Mouse (Mus musculus): ENCODE data around the gene Phex. TPM values are rescaled to one million over a fixed set of nuclear protein-coding genes. Genes with fewer than 3 reads are reported as not detected.

The Phex gene
- polyA plus RNA-seq, 1 experiment from 2014 or later = 0.84 TPM

- no peak for ATAC-seq (ENCODE audit: insufficient number of reproducible peaks, insufficient read depth, low FRiP score, low TSS enrichment)
- Histone ChIP-seq H3K4me1 (no peaks in the 10 kb centered on the region), H3K27ac (no peak overlapping the region), H3K9ac (no peak overlapping the region), H3K4me2 (replicated peaks) (no peak overlapping the region), H3K27me3 (no peaks in the 10 kb centered on the region), H3K9me3 (no peaks in the 10 kb centered on the region), H3K4me3 (no peak overlapping the region), H3K36me3 (no peaks in the 10 kb centered on the region)
- WGBS = 35% methylated on average over 3 of the region's 3 CpGs
Measured at GRCm38 (mm10) chrX:157164142-157164541, 251.0 kb downstream of the Phex start.

GRCm38 (mm10) chrX:157163394-157163793, 251.7 kb downstream of the Phex start:
- H3K27me3 ChIP-seq = no peaks in the 10 kb centered on the region
- no peak overlapping the region for H3K27ac ChIP-seq
- no peaks in the 10 kb centered on the region for H3K9me3 ChIP-seq
- H3K9ac ChIP-seq = no peak overlapping the region
- no peaks in the 10 kb centered on the region for H3K36me3 ChIP-seq
- H3K4me2 ChIP-seq (replicated peaks) = no peak overlapping the region
- no peak overlapping the region for H3K4me3 ChIP-seq
- no peaks in the 10 kb centered on the region for H3K4me1 ChIP-seq
- 57% methylated on average over 2 of the region's 2 CpGs for WGBS
- no peak for ATAC-seq (ENCODE audit: insufficient number of reproducible peaks, insufficient read depth, low FRiP score, low TSS enrichment)

GRCm38 (mm10) chrX:157144675-157145074, 270.4 kb downstream of the Phex start:
- ATAC-seq (ENCODE audit: insufficient number of reproducible peaks, insufficient read depth, low FRiP score, low TSS enrichment) = no peak
- Histone ChIP-seq H3K9ac (no peak overlapping the region), H3K4me3 (no peak overlapping the region), H3K9me3 (no peaks in the 10 kb centered on the region), H3K27ac (no peak overlapping the region), H3K27me3 (no peaks in the 10 kb centered on the region), H3K4me2 (replicated peaks) (no peak overlapping the region), H3K4me1 (no peaks in the 10 kb centered on the region), H3K36me3 (no peaks in the 10 kb centered on the region)

- H3K27ac ChIP-seq = no peak overlapping the region
- H3K9ac ChIP-seq = no peak overlapping the region
- H3K4me2 ChIP-seq (replicated peaks) = no peak overlapping the region
- no peak overlapping the region for H3K4me3 ChIP-seq
- H3K36me3 ChIP-seq = no peaks in the 10 kb centered on the region
- WGBS = 42% methylated on average over 6 of the region's 6 CpGs
- no peaks in the 10 kb centered on the region for H3K27me3 ChIP-seq
- no peak for ATAC-seq (ENCODE audit: insufficient number of reproducible peaks, insufficient read depth, low FRiP score, low TSS enrichment)
- H3K4me1 ChIP-seq = no peaks in the 10 kb centered on the region
- H3K9me3 ChIP-seq = no peaks in the 10 kb centered on the region
Measured at GRCm38 (mm10) chrX:157139601-157140000, 275.5 kb downstream of the Phex start.

Small RNA genes lying within 50 kb of the gene (microRNA-seq; reads per million reads assigned to microRNA genes)
- not detected for gene Gm23798

Other genes with a start within 250 kb of the Phex start
- gene Sms, start 77.0 kb upstream of the Phex start, polyA plus RNA-seq (2016; fragmentation: Nextera tagmentation; extraction: Ambion mirVana) = 69.8 and 70.1 TPM in 2 replicates
- 4.1 and 5.2 TPM in 2 replicates for gene Yy2, start 153.7 kb upstream of the Phex start, polyA plus RNA-seq (2016; fragmentation: Nextera tagmentation; extraction: Ambion mirVana)
- gene Mbtps2, start 183.4 kb upstream of the Phex start, polyA plus RNA-seq (2016; fragmentation: Nextera tagmentation; extraction: Ambion mirVana) = 25.5 and 27.1 TPM in 2 replicates

All from embryonic facial prominence, embryonic 12.5 days (tissue).